Mouse (Mus musculus) liver, embryonic 14.5 days (tissue): ENCODE data around the gene B4galt2.

ENCODE experiments used
- CTCF ChIP-seq: IDR thresholded peaks from 2 replicates; pipeline ENCODE4 v1.5.1; 2016; ENCODE audit warnings: antibody characterized with exemption, low read depth, control low read depth
- EP300 ChIP-seq: IDR thresholded peaks from 2 replicates; pipeline ENCODE4 v1.6.1; 2016; ENCODE audit warnings: antibody characterized with exemption, low read depth

GRCm38 (mm10) chr4:117843101-117843500 lies 40.2 kb downstream of the B4galt2 start:
- TF ChIP-seq EP300 (no peak), CTCF (no peak)
